Mouse (Mus musculus): ENCODE data around the gene Akap7. TPM values are rescaled to one million over a fixed set of nuclear protein-coding genes. Genes with fewer than 3 reads are reported as not detected.

Akap7 gene
- polyA plus RNA-seq, 2 experiments = 14.3 to 26.8 TPM

DNA sequence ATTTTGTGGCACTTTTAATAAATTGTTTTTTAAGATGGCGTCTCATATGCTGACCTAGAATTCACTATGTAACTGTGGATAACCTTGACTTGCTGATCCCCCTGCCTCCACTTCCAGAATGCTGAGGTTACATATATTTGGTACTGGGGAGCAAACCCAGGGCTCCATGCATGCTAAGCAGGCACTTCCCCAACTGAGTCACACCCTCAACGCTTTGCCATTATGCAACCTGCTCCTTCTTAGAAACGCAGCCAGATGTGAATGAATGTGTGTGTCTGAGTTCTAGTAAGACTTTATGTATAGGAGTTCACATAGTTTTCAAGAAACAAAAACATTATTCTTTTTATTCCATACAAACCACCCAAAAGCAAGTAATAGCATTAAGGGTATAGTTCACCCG is 13.5 kb upstream of the Akap7 start:
- Histone ChIP-seq H3K36me3 (replicated peaks; ENCODE audit: control insufficient read depth, insufficient read depth, low read depth) (no peaks in the 10 kb centered on the region), H3K4me3 (ENCODE audit: insufficient read depth in 1 of 2, low read depth in 2 of 2, low read length in 2 of 2) (no peak overlapping the region), H3K9me3 (ENCODE audit: control insufficient read depth, low read length) (no peaks in the 10 kb centered on the region), H3K4me1 (replicated peaks; ENCODE audit: control insufficient read depth in 2 of 2, insufficient read depth in 2 of 2, low read length in 1 of 2) (peaks cover 0 to 5% of the 10 kb centered on the region in 2 experiments; a peak in 1 of 4 replicates), H3K27ac (no peak overlapping the region), H3K9ac (replicated peaks) (no peak overlapping the region), H3K4me2 (ENCODE audit: low read depth) (no peak overlapping the region), H3K27me3 (ENCODE audit: control insufficient read depth, insufficient read depth, low read length) (no peaks in the 10 kb centered on the region)
- 57% methylated on average over 4 of the region's 4 CpGs for WGBS (ENCODE audit: insufficient replicate concordance)
- ATAC-seq (ENCODE audit: insufficient read depth) (no peak), DNase-seq (ENCODE audit: low read depth in 3 of 3, low spot score in 3 of 3) (no peak)
- TF ChIP-seq EP300 (IDR thresholded peaks at IDR 0.05; ENCODE audit: low read depth) (no peak), CTCF (IDR thresholded peaks at IDR 0.05; ENCODE audit: low read depth) (no peak)

DNA sequence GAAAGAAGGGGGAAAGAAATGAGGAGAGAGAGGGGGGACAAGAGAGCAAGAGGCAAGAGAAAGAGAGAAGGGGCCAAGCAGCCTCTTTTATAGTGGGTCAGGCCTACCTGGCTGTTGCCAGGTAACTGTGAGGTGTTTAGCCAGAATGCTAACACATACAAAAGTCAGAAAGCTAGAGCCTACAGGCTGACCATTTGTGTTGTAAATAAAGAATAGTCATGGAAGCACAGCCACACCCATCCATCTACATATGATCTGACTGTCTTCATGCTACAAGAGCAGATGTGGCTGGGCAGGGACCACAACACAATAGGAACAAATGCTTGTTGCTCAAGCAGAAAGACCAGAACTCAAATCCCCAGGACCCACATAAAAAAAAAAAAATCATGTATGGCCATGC is 11.9 kb upstream of the Akap7 start:
- no peak for DNase-seq (ENCODE audit: low read depth in 3 of 3, low spot score in 3 of 3)
- no peak for TF ChIP-seq EP300 (IDR thresholded peaks at IDR 0.05; ENCODE audit: low read depth)
- TF ChIP-seq CTCF (IDR thresholded peaks at IDR 0.05; ENCODE audit: low read depth) = no peak
- H3K27ac ChIP-seq = no peak overlapping the region
- no peak overlapping the region for H3K9ac ChIP-seq (replicated peaks)
- no peaks in the 10 kb centered on the region for H3K27me3 ChIP-seq (ENCODE audit: control insufficient read depth, insufficient read depth, low read length)
- no peak overlapping the region for H3K4me3 ChIP-seq (ENCODE audit: insufficient read depth in 1 of 2, low read depth in 2 of 2, low read length in 2 of 2)
- no peak overlapping the region for H3K4me2 ChIP-seq (ENCODE audit: low read depth)
- no peaks in the 10 kb centered on the region for H3K9me3 ChIP-seq (ENCODE audit: control insufficient read depth, low read length)
- H3K36me3 ChIP-seq (replicated peaks; ENCODE audit: control insufficient read depth, insufficient read depth, low read depth) = no peaks in the 10 kb centered on the region
- peaks cover 0 to 5% of the 10 kb centered on the region in 2 experiments; a peak in 1 of 4 replicates for H3K4me1 ChIP-seq (replicated peaks; ENCODE audit: control insufficient read depth in 2 of 2, insufficient read depth in 2 of 2, low read length in 1 of 2)
- ATAC-seq (ENCODE audit: insufficient read depth) = no peak

DNA sequence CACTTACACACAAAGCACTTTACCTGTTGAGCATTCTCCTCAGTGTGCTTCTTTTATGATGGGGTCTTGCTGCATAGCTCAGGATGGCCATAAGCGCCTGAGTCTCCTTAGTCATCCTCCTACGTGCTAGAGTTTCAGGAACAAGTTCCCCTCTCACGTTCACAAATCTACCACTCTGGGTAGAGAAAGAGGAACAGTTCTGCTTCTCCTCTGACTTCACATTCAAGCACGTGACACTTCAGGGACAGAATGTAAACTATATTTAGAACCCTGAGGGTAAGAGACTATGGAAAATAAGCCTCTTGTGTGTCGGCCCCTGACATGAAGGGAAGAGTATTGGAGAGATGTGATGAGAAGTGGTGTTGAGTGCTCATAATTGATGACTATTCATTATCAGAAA is 10.7 kb upstream of the Akap7 start:
- Histone ChIP-seq H3K9ac (replicated peaks) (no peak overlapping the region), H3K27me3 (ENCODE audit: control insufficient read depth, insufficient read depth, low read length) (no peaks in the 10 kb centered on the region), H3K4me2 (ENCODE audit: low read depth) (no peak overlapping the region), H3K4me3 (ENCODE audit: insufficient read depth in 1 of 2, low read depth in 2 of 2, low read length in 2 of 2) (no peak overlapping the region), H3K9me3 (ENCODE audit: control insufficient read depth, low read length) (no peaks in the 10 kb centered on the region), H3K27ac (no peak overlapping the region), H3K36me3 (replicated peaks; ENCODE audit: control insufficient read depth, insufficient read depth, low read depth) (no peaks in the 10 kb centered on the region), H3K4me1 (replicated peaks; ENCODE audit: control insufficient read depth in 2 of 2, insufficient read depth in 2 of 2, low read length in 1 of 2) (peaks cover 0 to 5% of the 10 kb centered on the region in 2 experiments; a peak in 1 of 4 replicates)
- TF ChIP-seq CTCF (IDR thresholded peaks at IDR 0.05; ENCODE audit: low read depth) (no peak), EP300 (IDR thresholded peaks at IDR 0.05; ENCODE audit: low read depth) (no peak)
- DNase-seq (ENCODE audit: low read depth in 3 of 3, low spot score in 3 of 3) (no peak), ATAC-seq (ENCODE audit: insufficient read depth) (peak; percentile 18; the same call in 1 of the 2 replicates)
- 14% methylated on average over 5 of the region's 5 CpGs for WGBS (ENCODE audit: insufficient replicate concordance)

DNA sequence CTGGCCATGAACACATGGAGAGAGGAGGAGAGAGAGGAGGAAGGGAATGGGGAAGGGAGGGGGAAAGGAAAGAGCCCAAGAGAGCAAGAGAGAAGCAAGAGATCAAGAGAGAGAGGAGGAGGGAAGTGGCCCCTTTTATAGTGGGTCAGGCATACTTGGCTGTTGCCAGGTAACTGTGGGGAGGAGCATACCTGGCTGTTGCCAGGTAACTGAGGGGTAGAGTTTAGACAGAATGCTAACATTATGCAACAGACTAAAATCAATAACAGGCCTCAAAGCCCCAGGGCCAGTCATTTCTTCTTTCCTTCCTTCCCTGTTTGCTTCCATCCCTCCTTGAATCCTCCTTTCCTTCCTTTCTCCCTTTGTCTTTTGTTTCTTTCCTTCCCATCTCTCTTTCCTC is 10.0 kb upstream of the Akap7 start:
- H3K36me3 ChIP-seq (replicated peaks; ENCODE audit: control insufficient read depth, insufficient read depth, low read depth) = no peaks in the 10 kb centered on the region
- H3K9me3 ChIP-seq (ENCODE audit: control insufficient read depth, low read length) = no peaks in the 10 kb centered on the region
- no peak overlapping the region for H3K27ac ChIP-seq
- ATAC-seq (ENCODE audit: insufficient read depth) (peak; percentile 56; the same call in 1 of the 2 replicates), DNase-seq (ENCODE audit: low read depth in 3 of 3, low spot score in 3 of 3) (no peak)
- TF ChIP-seq EP300 (IDR thresholded peaks at IDR 0.05; ENCODE audit: low read depth) (no peak), CTCF (IDR thresholded peaks at IDR 0.05; ENCODE audit: low read depth) (no peak)
- H3K27me3 ChIP-seq (ENCODE audit: control insufficient read depth, insufficient read depth, low read length) = no peaks in the 10 kb centered on the region
- H3K9ac ChIP-seq (replicated peaks) = no peak overlapping the region
- no peak overlapping the region for H3K4me3 ChIP-seq (ENCODE audit: insufficient read depth in 1 of 2, low read depth in 2 of 2, low read length in 2 of 2)
- peaks cover 0 to 5% of the 10 kb centered on the region in 2 experiments; a peak in 1 of 4 replicates for H3K4me1 ChIP-seq (replicated peaks; ENCODE audit: control insufficient read depth in 2 of 2, insufficient read depth in 2 of 2, low read length in 1 of 2)
- no peak overlapping the region for H3K4me2 ChIP-seq (ENCODE audit: low read depth)

DNA sequence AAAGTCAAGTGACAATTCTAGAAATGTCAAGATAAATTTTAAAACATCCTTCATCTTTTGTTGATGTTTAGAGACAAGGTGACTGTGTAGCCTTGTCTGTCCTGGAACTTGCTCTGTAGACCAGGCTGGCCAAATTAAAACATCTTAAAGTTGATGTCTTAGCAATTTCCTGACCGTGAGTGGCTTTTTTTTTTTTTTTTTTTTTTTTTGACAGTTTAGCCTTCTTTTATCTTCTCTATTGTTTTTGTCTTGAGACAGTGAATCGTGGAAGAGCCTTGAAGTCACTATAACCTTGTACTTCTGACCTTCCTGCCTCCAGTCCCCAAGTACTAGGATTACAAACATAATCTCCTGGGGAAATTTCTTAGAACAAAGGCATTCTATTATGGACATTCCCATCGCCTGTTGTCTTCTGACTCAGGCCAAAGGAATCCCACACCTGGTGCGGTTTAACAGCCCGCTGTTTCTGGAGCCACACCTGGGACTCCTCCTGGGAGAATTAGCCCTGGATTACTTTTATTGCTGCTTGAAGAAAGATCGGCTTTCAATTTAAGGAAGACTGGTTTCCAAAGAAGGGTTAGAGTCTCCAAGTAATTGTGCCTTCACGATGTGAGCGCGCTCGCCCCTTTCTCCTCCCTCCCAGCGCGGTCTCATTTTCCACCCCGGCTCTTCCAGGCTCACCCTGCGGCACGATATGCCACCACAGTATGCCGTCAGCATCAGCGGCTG is 6.3 kb upstream of the Akap7 start:
- Histone ChIP-seq H3K9ac (replicated peaks) (no peak overlapping the region), H3K9me3 (ENCODE audit: control insufficient read depth, low read length) (no peaks in the 10 kb centered on the region), H3K4me3 (ENCODE audit: insufficient read depth in 1 of 2, low read depth in 2 of 2, low read length in 2 of 2) (no peak overlapping the region), H3K36me3 (replicated peaks; ENCODE audit: control insufficient read depth, insufficient read depth, low read depth) (no peaks in the 10 kb centered on the region), H3K4me1 (replicated peaks; ENCODE audit: control insufficient read depth in 2 of 2, insufficient read depth in 2 of 2, low read length in 1 of 2) (peaks cover 0 to 5% of the 10 kb centered on the region in 2 experiments; a peak in 1 of 4 replicates), H3K27ac (no peak overlapping the region), H3K27me3 (ENCODE audit: control insufficient read depth, insufficient read depth, low read length) (no peaks in the 10 kb centered on the region), H3K4me2 (ENCODE audit: low read depth) (no peak overlapping the region)
- no peak for TF ChIP-seq EP300 (IDR thresholded peaks at IDR 0.05; ENCODE audit: low read depth)
- TF ChIP-seq CTCF (IDR thresholded peaks at IDR 0.05; ENCODE audit: low read depth) = no peak
- 36% methylated on average over 17 of the region's 17 CpGs for WGBS (ENCODE audit: insufficient replicate concordance)
- ATAC-seq (ENCODE audit: insufficient read depth) = no peak
- no peak for DNase-seq (ENCODE audit: low read depth in 3 of 3, low spot score in 3 of 3)
